Mouse (Mus musculus): ENCODE results near the gene Stk38l.
"Not testable (repeated sequence)": the region's sequence is repeated elsewhere in the genome, so short reads cannot be mapped to it uniquely, and the experiment has no call there.

Gene Stk38l

DNA sequence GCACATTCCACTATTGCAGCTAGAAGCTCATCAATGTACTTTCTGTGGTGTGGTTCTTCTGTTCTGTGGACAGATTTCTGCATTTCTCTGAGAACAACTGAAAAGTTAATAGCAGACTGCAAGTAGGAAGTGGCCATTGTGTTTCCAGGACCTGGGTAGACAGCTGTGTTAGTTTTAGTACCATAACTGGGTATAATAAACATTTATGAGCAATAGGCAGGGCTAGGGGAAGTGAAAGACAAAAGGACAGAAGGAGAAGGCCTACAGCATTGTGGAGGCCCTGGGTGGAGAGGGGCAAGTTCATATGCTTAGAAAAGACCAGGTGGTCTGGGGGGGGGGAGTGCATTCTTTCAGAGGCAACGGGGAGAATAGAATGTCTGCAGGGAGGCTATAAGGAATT lies 8.8 kb downstream of the Stk38l start:
- no peak for DNase-seq (ENCODE audit: low read depth, low spot score)

DNA sequence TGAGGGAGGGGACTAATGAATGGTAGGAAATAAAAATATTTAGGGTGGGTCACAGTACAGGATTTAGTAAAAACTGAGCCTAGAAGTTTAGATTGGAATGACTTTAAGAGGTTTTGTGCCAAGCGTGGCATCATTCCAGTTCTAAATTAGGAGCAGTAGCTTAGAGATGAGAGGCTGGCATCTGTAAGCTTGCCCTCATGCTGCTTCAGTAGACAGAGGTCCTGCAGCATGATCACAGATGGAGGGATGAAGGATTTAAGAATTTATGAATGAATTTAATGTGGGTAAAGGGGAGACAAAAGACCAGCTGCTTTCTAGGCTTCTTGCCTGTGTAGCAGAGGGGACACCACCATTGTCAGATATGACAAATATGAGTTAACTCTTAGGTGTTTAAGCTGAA lies 14.1 kb downstream of the Stk38l start:
- no peak for DNase-seq (ENCODE audit: low read depth, low spot score)

GRCm38 (mm10) chr6:146740724-146741123 lies 15.9 kb downstream of the Stk38l start:
- no peak for DNase-seq (ENCODE audit: low read depth, low spot score)

GRCm38 (mm10) chr6:146741986-146742635 lies 17.3 kb downstream of the Stk38l start:
- DNase-seq (ENCODE audit: low read depth, low spot score), result no peak

DNA sequence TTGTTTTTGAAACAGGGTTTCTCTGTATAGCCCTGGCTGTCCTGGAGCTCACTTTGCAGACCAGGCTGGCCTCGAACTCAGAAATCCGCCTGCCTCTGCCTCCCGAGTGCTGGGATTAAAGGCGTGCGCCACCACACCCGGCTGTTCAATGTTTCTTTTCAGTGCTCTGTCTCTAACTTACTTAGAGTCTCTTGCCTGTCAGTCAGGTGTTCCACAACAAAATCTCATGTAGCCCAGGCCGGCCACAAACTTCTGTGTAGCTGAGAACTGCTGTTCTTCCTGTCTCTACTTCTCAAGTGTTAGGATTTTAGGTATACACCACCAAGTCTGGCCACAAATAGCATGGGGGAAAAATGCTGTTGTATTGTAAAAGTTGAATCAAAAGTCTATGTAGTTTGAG lies 19.5 kb downstream of the Stk38l start:
- not testable (repeated sequence) for DNase-seq (ENCODE audit: low read depth, low spot score)

DNA sequence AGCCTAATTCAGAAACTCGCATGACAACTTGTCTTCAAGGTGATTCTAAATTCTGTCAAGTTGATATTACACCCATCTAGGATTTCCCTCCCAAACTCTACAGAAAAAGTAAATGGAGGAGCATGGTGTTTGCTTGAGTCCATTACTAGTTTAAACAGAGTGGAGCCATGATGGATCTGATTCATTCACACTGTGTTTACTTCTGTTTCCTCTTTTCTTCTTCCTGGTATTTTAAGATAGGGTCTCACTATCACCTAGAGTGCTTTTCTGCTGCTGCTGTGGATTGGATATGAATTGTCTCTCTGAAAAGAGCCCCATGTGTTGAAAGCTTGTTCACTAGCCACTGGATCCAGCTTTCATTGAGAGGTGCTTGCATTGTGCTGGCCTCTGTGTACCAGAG lies 20.4 kb downstream of the Stk38l start:
- no peak for DNase-seq (ENCODE audit: low read depth, low spot score)

GRCm38 (mm10) chr6:146746577-146746976 lies 21.8 kb downstream of the Stk38l start:
- DNase-seq (ENCODE audit: low read depth, low spot score), result no peak

DNA sequence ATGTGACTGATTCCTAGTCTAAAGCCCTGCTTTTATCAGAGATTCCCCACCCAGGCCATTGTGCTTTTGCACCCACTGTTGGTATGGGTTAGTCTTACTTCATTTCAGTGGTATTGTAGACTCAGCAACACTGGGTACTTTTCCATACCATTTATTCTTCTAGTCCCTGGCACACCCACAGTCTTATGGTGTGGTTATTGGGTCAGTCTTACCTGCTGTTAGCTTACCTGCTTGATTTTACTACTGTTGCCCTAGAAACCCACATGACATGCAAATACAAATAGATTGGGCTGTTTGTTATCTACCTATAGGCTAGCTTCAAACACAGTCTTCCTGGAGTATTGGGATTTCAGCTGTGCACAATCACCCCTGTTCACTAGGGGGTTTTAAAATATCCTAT lies 22.3 kb downstream of the Stk38l start:
- DNase-seq (ENCODE audit: low read depth, low spot score), result no peak

DNA sequence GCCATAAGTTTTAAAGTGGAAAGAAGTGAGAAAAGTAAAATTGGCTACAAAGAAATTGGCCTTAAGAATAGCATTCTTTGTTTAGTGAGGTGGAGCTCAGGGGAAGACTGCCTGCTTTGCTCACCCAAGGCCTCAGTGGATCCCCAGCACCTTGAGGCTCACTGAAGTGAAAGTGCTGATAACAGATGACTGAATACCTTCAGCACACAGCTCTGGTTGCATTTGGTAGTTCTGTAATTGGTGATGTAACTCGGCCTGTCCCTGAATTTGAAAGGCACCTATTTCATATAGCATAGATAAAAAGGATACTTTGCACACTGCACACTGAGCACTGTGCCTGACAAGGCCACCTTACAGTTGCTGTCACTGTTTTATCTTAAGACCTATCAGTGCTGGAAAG lies 23.5 kb downstream of the Stk38l start:
- no peak for DNase-seq (ENCODE audit: low read depth, low spot score)

DNA sequence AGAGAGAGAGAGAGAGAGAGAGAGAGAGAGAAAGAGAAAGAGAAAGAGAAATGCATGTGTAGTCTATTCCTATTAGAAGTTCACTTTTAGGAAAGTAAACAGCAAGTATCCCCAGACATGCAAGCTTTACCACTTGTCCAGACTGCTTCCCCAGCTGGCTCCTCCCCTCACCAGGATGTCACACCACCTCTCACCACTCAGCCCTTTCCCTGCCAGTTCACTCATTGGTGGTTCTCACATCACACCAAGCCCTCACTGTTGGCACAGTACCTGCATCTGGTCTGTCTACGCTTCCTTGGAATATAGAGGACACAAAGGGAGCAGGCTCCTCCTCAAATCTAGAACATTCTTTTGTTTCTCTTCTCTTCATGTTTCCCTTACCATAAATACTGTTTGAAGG lies 26.9 kb downstream of the Stk38l start:
- DNase-seq (ENCODE audit: low read depth, low spot score), result no peak

DNA sequence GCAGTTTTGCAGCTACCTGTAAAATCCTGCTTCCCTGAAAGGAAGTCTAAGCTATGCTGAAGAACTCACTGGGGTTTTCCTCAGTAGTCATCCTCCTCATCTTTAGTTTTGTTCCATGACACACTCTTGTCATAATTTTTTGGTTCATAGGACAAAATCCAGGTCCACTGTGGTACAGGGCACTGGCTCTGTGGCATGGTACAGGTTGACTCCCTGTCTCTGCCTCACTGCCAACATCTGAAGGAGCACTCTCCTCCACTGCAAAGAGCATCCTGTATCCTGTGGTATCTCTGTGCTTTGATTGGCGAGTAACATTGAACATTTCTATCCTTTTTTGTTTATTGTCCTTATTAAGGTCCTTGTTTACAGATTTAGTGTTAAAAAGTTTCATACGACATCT lies 27.4 kb downstream of the Stk38l start:
- no peak for DNase-seq (ENCODE audit: low read depth, low spot score)

GRCm38 (mm10) chr6:146752612-146753011 lies 27.8 kb downstream of the Stk38l start:
- DNase-seq (ENCODE audit: low read depth, low spot score), result no peak

DNA sequence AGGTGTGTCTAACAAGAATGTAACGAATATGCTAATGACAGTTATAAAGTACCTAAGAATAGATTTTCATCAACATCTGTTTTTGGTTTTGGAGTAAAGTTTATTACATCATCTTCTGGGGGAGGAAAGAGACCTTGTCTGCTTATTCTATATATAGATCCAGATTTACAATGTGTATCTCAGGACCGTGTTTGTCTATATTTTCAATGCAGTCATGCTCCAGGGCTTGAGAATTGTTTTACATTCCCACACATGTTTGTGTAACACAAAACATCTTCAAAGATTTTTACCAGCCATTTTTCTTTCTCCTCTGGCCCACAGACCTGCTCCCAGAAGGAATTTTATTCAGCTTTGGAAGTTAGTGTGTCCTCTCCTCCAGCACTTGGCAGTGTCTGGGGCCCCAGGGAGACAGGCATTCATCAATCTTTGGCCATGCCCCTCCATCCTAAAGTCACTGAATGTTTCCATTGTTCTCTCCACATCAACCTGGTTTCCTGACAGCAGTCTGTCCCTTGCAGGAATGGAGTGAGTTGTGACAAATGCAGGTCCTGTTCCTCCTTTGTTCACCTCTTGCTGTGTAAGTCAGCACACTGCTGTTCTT lies 28.9 kb downstream of the Stk38l start:
- no peak for DNase-seq (ENCODE audit: low read depth, low spot score)

GRCm38 (mm10) chr6:146755136-146755535 lies 30.3 kb downstream of the Stk38l start:
- DNase-seq (ENCODE audit: low read depth, low spot score), result no peak

- no peak for DNase-seq (ENCODE audit: low read depth, low spot score)
Observed at GRCm38 (mm10) chr6:146755679-146756078, 30.9 kb downstream of the Stk38l start.

- no peak for DNase-seq (ENCODE audit: low read depth, low spot score)
Observed at GRCm38 (mm10) chr6:146759027-146759426, 34.2 kb downstream of the Stk38l start.

GRCm38 (mm10) chr6:146760022-146760421 lies 35.2 kb downstream of the Stk38l start:
- no peak for DNase-seq (ENCODE audit: low read depth, low spot score)

DNA sequence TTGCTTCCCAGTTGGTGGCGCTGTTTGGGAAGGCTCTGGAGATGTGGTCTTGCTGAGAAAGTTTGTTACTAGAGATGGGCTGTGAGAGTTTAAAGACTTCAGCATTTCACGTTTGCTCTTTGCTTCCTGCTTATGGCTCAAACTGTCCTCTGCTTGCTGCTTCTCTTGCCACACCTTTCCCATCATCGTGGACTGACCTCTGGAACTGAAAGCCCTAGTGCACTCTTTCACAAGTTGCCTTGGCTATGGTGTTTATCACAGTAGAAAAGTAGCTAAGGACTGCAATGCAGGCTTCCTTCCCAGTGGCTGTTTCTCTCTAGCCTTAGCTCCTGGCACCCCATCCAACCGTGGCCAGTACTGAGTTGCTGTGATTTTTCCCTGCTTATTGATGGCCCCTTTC lies 35.9 kb downstream of the Stk38l start:
- no peak for DNase-seq (ENCODE audit: low read depth, low spot score)

DNA sequence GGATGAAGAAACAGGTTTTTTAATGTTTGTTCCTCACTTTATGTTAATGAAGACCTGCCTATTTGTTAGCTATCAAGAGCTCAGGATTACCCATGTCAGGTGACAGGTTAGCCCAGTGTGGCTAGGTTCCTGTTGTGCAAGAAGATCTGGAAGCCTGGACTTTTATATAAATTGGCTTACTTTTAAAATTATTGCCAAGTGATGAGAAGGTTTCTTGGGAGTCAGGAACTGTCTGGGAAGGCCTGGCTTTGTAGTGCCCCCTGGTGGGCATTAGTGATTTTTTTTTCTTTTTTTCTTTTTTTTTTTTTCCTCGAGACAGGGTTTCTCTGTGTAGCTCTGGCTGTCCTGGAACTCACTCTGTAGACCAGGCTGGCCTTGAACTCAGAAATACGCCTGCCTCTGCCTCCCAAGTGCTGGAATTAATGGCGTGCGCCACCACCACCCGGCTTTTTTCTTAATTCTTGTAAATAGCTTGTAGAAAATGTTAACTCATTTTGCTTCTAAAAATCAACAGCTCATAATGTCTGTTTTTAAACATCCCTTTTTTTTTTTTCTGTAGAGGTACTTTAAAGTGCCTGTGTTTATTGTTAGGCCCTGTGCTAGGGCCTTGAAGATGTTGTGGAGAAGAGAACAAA lies 37.6 kb downstream of the Stk38l start:
- no peak for DNase-seq (ENCODE audit: low read depth, low spot score)

DNA sequence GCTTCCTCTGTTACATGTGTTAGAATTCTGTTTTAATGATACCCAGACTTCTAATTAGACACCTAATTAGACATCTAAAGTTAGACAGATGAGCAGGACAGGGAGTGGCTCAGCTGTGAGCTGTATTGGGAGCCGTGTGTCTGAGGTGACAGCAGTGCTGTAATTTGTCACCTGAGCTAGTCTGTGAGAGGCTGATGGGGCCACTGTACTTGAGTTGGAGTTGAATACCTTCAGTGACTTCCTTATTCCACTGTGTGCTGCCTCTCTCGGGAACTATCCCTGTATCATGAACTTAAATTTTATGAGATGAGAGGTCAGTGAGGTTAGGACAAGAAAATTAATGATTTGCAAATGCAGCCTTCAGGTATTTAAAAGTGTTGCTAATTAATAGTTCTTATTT lies 39.8 kb downstream of the Stk38l start:
- no peak for DNase-seq (ENCODE audit: low read depth, low spot score)

- no peak for DNase-seq (ENCODE audit: low read depth, low spot score)
Observed at GRCm38 (mm10) chr6:146765270-146765669, 40.5 kb downstream of the Stk38l start.

GRCm38 (mm10) chr6:146768813-146769404 lies 44.1 kb downstream of the Stk38l start:
- no peak for DNase-seq (ENCODE audit: low read depth, low spot score)

Measured in retina, adult 2 months (tissue).